Mouse (Mus musculus): ENCODE measurements around the gene Acap3. TPM values are rescaled to one million over a fixed set of nuclear protein-coding genes. Genes with fewer than 3 reads are reported as not detected.

Acap3 gene
- 16.3 and 31.2 TPM in 2 replicates for total RNA-seq (2014; rRNA removed; ENCODE audit: low replicate concordance)
- polyA plus RNA-seq (2015; fragmentation: Nextera tagmentation; extraction: Ambion mirVana) = 5.8 and 6.4 TPM in 2 replicates

GRCm38 (mm10) chr4:155891551-155892001 lies at the start of gene Acap3, which contains the start of gene Pusl1:
Gene Acap3 (plus strand): TSS chr4:155891822.
Gene Pusl1 (minus strand): TSS chr4:155891781.
- TF ChIP-seq CTCF (IDR thresholded peaks at IDR 0.05; ENCODE audit: low read depth) (no peak; the same call in 1 of the 2 replicates), EP300 (IDR thresholded peaks at IDR 0.05; ENCODE audit: low read depth) (0 out of 2 replicates have a peak, but pooled peaks have one; percentile 42)
- H3K4me1 ChIP-seq (ENCODE audit: control insufficient read depth, insufficient read depth) = peaks cover 27% of the 10 kb centered on the region
- no peaks in the 10 kb centered on the region for H3K27me3 ChIP-seq (ENCODE audit: control insufficient read depth, insufficient read depth, low read length)
- ATAC-seq (ENCODE audit: insufficient read depth, low read depth) (peak; percentile 90), DNase-seq (ENCODE audit: low spot score) (peak; percentile 89)
- peaks cover 31% of the 10 kb centered on the region for H3K36me3 ChIP-seq (replicated peaks; ENCODE audit: control insufficient read depth, insufficient read depth, low read length)
- WGBS = under 1% methylated on average over 52 of the region's 52 CpGs
- peak within 1 kb of the TSS; percentile 80 for H3K9ac ChIP-seq (replicated peaks; ENCODE audit: low read depth, low read length)
- peak within 1 kb of the TSS; percentile 99 for H3K4me2 ChIP-seq (ENCODE audit: low read depth, low read length)
- no peaks in the 10 kb centered on the region for H3K9me3 ChIP-seq (replicated peaks; ENCODE audit: control insufficient read depth, low read length)
- H3K4me3 ChIP-seq (ENCODE audit: low read depth, low read length) = peak within 1 kb of the TSS; percentile 80
- peak within 1 kb of the TSS; percentile 97 for H3K27ac ChIP-seq (ENCODE audit: low read depth)

- Histone ChIP-seq H3K27ac (ENCODE audit: low read depth) (no peak overlapping the region), H3K4me1 (ENCODE audit: control insufficient read depth, insufficient read depth) (peaks cover 20% of the 10 kb centered on the region), H3K4me3 (ENCODE audit: low read depth, low read length) (no peak overlapping the region), H3K36me3 (replicated peaks; ENCODE audit: control insufficient read depth, insufficient read depth, low read length) (no peaks in the 10 kb centered on the region), H3K27me3 (ENCODE audit: control insufficient read depth, insufficient read depth, low read length) (0 out of 2 replicates have a peak, but pooled peaks cover 6% of the 10 kb centered on the region), H3K9me3 (replicated peaks; ENCODE audit: control insufficient read depth, low read length) (no peaks in the 10 kb centered on the region), H3K4me2 (ENCODE audit: low read depth, low read length) (no peak overlapping the region), H3K9ac (replicated peaks; ENCODE audit: low read depth, low read length) (no peak overlapping the region)
- no peak for ATAC-seq (ENCODE audit: insufficient read depth, low read depth)
- TF ChIP-seq CTCF (IDR thresholded peaks at IDR 0.05; ENCODE audit: low read depth) = no peak
- no peak for TF ChIP-seq EP300 (IDR thresholded peaks at IDR 0.05; ENCODE audit: low read depth)
- 82% methylated on average over 5 of the region's 5 CpGs for WGBS
- no peak for DNase-seq (ENCODE audit: low spot score)
Observed at GRCm38 (mm10) chr4:155843231-155843630, 48.4 kb upstream of the Acap3 start.

- Histone ChIP-seq H3K4me1 (ENCODE audit: control insufficient read depth, insufficient read depth) (peaks cover 16% of the 10 kb centered on the region), H3K4me3 (ENCODE audit: low read depth, low read length) (peak within 1 kb of the TSS; percentile 63), H3K27me3 (ENCODE audit: control insufficient read depth, insufficient read depth, low read length) (no peaks in the 10 kb centered on the region), H3K9ac (replicated peaks; ENCODE audit: low read depth, low read length) (peak within 1 kb of the TSS; percentile 80), H3K9me3 (replicated peaks; ENCODE audit: control insufficient read depth, low read length) (no peaks in the 10 kb centered on the region), H3K4me2 (ENCODE audit: low read depth, low read length) (peak within 1 kb of the TSS; percentile 74), H3K27ac (ENCODE audit: low read depth) (peak within 1 kb of the TSS; percentile 49), H3K36me3 (replicated peaks; ENCODE audit: control insufficient read depth, insufficient read depth, low read length) (no peaks in the 10 kb centered on the region)
- ATAC-seq (ENCODE audit: insufficient read depth, low read depth) = peak; percentile 94
- TF ChIP-seq CTCF (IDR thresholded peaks at IDR 0.05; ENCODE audit: low read depth) (peak; percentile 39), EP300 (IDR thresholded peaks at IDR 0.05; ENCODE audit: low read depth) (no peak)
- WGBS = 2% methylated on average over 43 of the region's 65 CpGs
- peak; percentile 88 for DNase-seq (ENCODE audit: low spot score)
Observed at GRCm38 (mm10) chr4:155846871-155847578, 44.6 kb upstream of the Acap3 start, which contains the start of gene Dvl1. Gene Dvl1 (plus strand): TSS chr4:155847402.

GRCm38 (mm10) chr4:155847591-155848352 lies 43.9 kb upstream of the Acap3 start:
- Histone ChIP-seq H3K9ac (replicated peaks; ENCODE audit: low read depth, low read length) (peak overlapping the region; percentile 80), H3K4me2 (ENCODE audit: low read depth, low read length) (peak overlapping the region; percentile 74), H3K27ac (ENCODE audit: low read depth) (peak overlapping the region; percentile 49), H3K27me3 (ENCODE audit: control insufficient read depth, insufficient read depth, low read length) (no peaks in the 10 kb centered on the region), H3K36me3 (replicated peaks; ENCODE audit: control insufficient read depth, insufficient read depth, low read length) (no peaks in the 10 kb centered on the region), H3K4me3 (ENCODE audit: low read depth, low read length) (peak overlapping the region; percentile 63), H3K9me3 (replicated peaks; ENCODE audit: control insufficient read depth, low read length) (no peaks in the 10 kb centered on the region), H3K4me1 (ENCODE audit: control insufficient read depth, insufficient read depth) (peaks cover 16% of the 10 kb centered on the region)
- ATAC-seq (ENCODE audit: insufficient read depth, low read depth) (peak; percentile 46), DNase-seq (ENCODE audit: low spot score) (peak; percentile 11)
- WGBS = 2% methylated on average over 55 of the region's 69 CpGs
- no peak for TF ChIP-seq CTCF (IDR thresholded peaks at IDR 0.05; ENCODE audit: low read depth)
- no peak for TF ChIP-seq EP300 (IDR thresholded peaks at IDR 0.05; ENCODE audit: low read depth)

- 65% methylated on average over 7 of the region's 7 CpGs for WGBS
- no peak for TF ChIP-seq CTCF (IDR thresholded peaks at IDR 0.05; ENCODE audit: low read depth)
- TF ChIP-seq EP300 (IDR thresholded peaks at IDR 0.05; ENCODE audit: low read depth) = no peak
- H3K27ac ChIP-seq (ENCODE audit: low read depth) = no peak overlapping the region
- peak overlapping the region; percentile 74 for H3K4me2 ChIP-seq (ENCODE audit: low read depth, low read length)
- no peaks in the 10 kb centered on the region for H3K9me3 ChIP-seq (replicated peaks; ENCODE audit: control insufficient read depth, low read length)
- H3K27me3 ChIP-seq (ENCODE audit: control insufficient read depth, insufficient read depth, low read length) = no peaks in the 10 kb centered on the region
- ATAC-seq (ENCODE audit: insufficient read depth, low read depth) = no peak
- no peaks in the 10 kb centered on the region for H3K36me3 ChIP-seq (replicated peaks; ENCODE audit: control insufficient read depth, insufficient read depth, low read length)
- H3K4me3 ChIP-seq (ENCODE audit: low read depth, low read length) = peak overlapping the region; percentile 63
- DNase-seq (ENCODE audit: low spot score) = peak; percentile 4
- 0 out of 2 replicates have a peak overlapping the region, but pooled peaks have one; percentile 80 for H3K9ac ChIP-seq (replicated peaks; ENCODE audit: low read depth, low read length)
- H3K4me1 ChIP-seq (ENCODE audit: control insufficient read depth, insufficient read depth) = peaks cover 16% of the 10 kb centered on the region
Observed at GRCm38 (mm10) chr4:155848434-155849095, 43.1 kb upstream of the Acap3 start.

Data from heart, postnatal 0 days (tissue).